Mouse (Mus musculus) right cerebral cortex, postnatal 10 days (tissue): ENCODE data around the gene Sec24c.
"Not testable (repeated sequence)": the region's sequence is repeated elsewhere in the genome, so short reads cannot be mapped to it uniquely, and the experiment has no call there.

Experiments used
- DNase-seq, 2 experiments: peaks; one replicate each; pipeline ENCODE4 v3.0.0; 2021; ENCODE audit warnings: low spot score in 2 of 2

Sec24c gene

DNA sequence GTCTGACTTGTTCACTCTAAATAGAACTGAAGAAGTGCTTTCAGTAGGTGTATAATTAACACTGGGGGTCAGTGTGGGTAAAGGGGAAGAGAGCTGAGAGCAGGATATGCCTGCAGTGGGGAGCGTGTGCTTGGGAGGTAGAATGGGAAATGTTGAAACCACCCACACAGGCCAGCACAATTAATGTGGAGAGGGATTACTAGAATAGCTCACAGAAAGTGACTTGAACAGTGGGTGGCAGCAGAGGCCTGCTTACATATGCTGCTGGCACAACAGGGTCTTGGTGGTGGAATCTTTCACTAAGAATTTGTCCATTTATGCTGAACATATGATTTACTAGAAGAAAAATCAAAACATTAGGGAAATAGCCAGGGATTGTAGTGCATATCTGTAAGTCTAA is 22.9 kb downstream of the Sec24c start:
- DNase-seq: peak; percentile 75 to 83

DNA sequence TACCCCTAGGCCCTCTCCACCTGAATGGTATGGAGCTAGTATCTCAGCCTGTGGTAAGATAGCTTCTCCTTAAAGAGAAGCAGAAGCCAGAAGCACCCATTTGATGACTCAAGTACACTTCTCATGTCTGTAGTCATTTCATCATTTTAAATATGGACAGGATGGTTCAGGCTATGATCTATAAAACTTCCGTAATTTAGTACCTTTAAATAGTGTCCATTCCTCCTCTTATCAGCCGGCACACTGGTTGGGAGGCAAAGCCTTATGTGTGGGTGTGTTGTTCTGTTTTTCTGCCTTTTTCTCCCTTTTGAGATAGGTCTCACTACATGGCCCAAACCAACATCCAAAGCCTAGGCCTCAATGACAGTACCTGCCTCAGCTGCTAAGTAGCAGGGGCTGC is 24.4 kb downstream of the Sec24c start:
- no peak for DNase-seq

- DNase-seq: peak in 1 of 2 experiments; percentile 26
Observed at GRCm38 (mm10) chr14:20700362-20700761, 26.3 kb downstream of the Sec24c start.

DNA sequence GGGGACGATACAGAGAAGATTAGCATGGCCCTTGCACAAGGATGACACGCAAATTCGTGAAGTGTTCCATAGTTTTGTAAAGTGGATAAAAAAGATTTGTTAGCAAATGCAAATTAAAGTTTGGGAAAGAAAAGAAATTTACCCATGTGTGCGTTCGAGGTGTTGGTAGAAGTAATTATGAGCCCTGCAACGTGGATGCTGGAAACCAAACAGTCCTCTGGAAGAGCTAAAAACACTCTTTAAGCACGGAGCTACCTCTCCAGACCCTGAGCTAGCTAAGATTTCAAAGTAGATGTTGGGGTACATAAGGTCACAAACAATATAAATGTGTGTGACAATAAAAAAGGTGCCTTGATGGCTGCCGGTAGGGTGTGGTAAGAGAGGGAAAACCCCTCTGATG is 27.4 kb downstream of the Sec24c start:
- no peak for DNase-seq

DNA sequence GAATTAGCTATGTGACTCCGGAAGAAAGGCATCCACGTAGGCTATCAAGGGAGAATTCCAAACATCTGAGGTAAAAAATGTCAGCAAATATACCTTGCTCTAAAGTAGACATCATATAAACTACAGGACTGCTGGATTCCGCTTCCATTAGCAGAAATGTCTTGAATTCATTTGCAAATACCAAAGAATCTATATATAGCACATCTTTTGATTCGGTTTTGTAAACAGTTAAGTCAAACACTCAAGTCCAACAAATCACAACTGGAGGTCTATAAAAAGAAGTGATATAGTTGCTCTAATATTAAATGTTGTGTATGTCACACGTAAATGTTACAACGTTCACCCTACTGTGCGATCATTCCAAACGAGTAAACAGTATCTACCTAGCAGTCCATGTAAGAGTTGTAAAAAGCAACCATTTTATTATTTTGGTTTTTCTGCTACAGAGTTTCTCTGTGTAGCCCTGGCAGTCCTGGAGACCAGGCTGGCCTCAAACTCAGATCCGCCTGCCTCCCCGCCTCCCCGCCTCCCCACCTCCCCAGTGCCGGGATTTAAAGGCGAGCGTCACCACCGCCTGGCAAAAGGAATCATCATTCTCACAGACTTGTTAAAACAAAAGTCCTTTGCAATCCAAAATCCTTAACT is 28.1 kb downstream of the Sec24c start:
- DNase-seq: no peak

DNA sequence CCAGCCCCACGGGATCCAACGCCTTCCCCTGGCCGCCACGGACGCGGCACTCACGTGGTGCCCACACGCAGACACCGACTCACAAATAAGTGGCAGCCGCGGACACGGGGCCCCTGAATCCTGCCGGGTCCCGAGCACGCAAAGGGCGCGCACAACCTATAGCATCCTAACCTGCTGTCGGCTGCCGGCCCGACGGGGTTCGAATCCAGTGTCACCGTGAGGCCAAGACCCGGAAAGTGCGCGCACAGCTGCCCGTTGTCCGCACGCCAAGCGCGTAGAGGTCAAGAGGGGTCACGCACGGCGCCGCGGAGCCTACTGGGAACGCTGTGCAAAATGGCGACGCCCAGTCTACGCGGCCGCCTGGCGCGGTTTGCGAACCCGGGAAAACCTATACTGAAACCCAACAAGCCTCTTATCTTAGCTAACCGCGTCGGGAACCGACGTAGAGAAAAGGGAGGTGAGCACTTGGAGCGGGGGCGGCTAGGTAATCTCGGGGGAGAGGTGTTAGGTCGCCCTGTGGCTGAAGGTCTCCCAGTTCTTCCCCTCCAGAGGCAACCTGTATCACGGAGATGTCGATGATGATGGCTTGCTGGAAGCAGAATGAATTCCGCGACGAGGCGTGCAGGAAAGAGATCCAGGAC is 28.8 kb downstream of the Sec24c start, which contains the start of gene Chchd1:
Gene Chchd1 (plus strand): TSS at position 266 of the 641 bp plus-strand sequence.
- peak; percentile 93 to 94 for DNase-seq

- not testable (repeated sequence) for DNase-seq
Observed at GRCm38 (mm10) chr14:20703461-20703860, 29.4 kb downstream of the Sec24c start.

DNA sequence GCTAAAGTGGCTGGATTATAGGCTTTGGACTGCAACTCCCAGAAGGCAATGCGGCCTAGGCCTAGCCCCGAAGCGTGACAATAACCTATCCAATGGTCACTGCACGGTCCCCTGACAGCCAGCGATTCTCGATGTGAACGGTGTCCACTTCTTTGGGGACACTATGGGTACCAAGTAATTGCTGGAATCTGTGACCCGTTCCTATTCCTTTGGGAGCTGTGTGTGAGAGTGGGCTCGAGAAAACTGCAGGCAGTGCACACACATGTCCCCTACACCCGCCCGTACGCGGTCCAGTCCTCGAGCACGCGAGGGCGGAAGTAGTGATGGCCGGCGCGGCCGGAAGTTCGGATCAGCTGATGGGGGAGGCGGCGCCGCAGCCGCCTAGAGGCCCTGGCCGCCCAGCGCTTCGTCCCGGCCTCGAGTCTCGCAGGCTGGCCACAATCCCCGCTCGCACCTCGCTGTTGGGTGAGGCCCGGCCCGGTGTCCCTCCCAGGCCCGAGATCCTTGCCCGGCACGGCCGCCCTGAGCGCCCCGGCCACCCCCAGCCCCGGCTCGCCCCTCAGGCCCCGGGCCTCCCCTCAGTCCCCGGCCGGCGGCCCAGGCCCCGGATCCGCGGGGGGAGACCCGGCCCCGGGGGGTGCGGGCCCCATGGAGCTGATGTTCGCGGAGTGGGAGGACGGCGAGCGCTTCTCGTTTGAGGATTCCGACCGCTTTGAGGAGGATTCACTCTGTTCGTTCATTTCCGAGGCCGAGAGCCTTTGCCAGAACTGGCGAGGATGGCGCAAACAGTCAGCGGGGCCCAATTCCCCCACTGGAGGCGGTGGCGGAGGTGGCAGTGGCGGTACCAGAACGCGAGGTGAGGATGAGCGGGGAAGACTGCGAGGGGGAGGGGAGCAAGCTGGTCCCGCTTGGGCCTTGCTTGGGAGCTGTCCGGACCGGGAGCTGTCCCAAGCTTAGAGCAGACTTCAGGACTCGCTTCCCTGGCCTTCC is 33.4 kb downstream of the Sec24c start, which contains the start of gene Zswim8:
Gene Zswim8 (plus strand): TSS at position 352 of the 990 bp plus-strand sequence.
- peak; percentile 93 to 94 for DNase-seq

DNA sequence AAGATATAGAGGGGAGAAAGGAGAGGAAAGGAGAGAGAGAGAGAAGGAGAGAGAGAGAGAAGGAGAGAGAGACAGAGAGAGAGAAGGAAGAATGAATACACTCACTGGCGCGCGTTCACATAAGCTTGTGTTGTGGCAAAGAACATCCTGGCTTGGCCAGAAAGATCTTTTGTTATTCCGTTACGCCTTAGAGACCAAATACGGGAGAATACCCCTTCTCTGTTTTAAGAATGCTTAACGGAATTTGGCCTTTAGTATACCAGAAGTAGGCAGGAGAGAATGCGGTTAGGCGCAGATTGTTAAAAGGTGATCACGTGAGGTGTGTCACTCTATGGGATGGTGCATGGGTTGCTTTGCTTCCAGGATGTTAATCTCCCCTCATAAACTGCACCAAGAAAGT is 34.1 kb downstream of the Sec24c start:
- DNase-seq: no peak

- peak in 1 of 2 experiments; percentile 26 for DNase-seq
Observed at GRCm38 (mm10) chr14:20713832-20714231, 39.7 kb downstream of the Sec24c start.

DNA sequence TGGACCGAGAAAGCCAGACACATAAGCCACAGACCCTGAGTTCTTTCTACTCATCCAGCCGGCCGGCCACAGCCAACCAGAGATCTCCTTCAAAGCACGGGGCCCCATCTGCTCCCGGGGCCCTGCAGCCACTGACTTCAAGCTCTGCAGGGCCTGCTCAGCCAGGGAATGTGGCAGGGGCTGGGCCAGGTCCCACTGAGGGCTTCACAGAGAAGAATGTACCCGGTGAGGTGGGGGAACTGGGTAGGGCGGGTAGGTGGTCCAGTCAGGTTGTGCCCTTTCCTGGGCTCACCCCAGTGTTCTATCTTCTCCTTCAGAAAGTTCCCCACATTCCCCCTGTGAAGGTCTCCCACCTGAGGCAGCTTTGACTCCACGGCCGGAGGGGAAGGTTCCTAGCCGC is 44.3 kb downstream of the Sec24c start:
- DNase-seq: no peak

DNA sequence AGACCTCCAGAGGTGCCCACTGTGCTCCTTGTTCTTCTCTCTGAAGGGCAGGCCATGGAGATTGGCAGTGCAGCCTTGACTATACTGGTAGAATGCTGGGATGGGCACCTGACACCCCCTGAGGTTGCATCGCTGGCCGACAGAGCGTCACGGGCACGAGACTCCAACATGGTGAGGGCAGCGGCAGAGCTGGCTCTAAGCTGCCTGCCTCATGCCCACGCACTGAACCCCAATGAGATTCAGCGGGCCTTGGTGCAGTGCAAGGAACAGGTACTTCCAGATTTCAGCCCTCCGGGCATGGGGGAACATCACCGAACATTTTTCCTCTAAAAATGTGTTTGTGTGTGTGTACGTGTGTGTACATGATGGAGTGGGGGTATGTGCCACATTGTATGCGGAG is 45.7 kb downstream of the Sec24c start:
- peak in 1 of 2 experiments; percentile 36 for DNase-seq

- DNase-seq: peak in 1 of 2 experiments; percentile 22
Observed at GRCm38 (mm10) chr14:20721371-20721770, 47.3 kb downstream of the Sec24c start.

- peak in 1 of 2 experiments; percentile 27 for DNase-seq
Observed at GRCm38 (mm10) chr14:20723006-20723405, 48.9 kb downstream of the Sec24c start.

DNA sequence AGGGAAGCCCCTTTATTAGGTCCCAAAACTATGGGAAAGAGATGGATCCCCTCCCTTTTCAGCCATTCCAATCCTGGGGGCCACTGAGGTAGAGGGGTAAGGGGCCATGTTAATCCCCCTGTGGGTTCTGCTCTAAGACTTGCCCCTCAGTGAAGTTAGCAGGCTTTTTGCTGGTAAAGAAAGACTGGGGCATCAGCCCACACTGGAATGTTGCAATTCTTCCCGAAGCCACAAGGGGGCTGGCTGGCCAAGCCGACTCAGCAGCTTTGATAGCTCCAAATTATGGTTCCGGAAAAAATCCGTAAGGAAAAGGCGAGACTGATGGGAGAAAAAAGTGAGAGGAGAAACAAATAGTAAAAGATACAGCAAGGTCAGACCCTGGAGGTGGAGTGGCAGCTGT is 49.9 kb downstream of the Sec24c start:
- DNase-seq: peak; percentile 81 to 86

DNA sequence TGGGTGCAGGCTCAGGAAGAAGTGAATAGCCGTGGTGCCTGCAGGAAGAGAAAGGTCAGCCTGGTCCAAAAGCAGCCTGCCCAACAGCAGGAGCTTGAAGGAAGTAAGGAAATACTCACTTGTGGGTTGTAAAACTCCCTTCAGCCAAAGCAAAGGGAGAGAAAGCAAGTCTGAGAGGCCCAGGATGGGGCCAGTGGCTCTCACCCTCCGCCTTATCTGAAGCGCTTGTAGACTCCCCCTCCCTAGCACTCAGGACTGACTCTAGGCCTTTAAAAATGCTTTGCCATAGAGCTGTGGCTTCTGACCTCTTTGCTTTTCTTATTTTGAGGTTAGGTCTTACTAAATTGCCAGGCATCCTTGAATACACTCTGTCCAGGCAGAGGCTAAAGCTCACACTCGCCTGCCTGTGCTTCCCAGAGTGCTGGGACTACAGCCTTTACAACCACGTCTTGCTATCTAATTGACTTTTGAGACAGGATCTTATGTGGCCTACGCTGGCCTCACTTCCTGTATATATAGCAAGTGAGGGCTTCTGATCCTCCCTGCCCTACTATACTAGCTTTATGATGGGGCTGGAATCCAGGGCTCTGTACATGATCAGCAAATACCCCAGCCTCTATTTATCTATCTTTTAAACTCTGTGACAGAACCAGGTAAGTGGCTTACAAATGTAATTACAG is 51.7 kb downstream of the Sec24c start:
- no peak for DNase-seq

GRCm38 (mm10) chr14:20729871-20730270 is 55.8 kb downstream of the Sec24c start:
- DNase-seq: no peak

DNA sequence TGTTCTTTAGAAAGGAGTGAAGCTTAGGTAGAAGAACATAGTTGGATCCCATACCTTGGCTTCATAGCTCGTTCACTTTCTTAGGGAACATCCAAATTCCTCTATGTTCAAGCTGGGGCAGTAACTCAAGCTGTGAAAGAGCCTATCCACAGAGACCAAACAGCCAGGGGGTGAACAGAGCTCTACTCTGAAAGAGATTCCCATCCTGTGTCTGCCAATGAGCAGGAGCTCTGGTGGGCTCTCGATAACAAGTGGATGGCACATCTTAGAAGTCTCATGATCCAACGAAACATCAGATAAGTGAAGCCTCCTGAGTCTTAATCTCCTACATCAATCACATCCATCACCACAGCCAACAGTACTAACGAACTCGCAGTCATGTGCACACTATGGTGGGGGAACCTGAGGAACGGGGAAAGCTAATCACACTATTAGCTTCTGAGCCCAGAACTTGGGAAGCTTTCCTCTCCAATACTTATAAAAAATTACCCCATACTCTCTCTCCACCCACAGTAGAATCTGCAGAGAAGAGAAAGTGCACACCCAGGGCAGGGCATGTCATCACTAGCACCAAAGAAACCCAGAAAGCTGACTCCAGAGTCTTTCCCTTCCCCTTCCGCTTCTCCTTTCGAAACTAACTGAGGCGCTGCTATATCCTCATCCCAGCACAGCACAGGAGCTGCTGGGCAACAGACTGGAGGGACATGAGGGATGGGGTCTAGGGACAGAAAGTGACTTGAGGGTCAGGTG is 56.9 kb downstream of the Sec24c start:
- DNase-seq: no peak

GRCm38 (mm10) chr14:20733041-20733951 is 59.2 kb downstream of the Sec24c start:
- DNase-seq: peak in 1 of 2 experiments; percentile 20
